23 mouse cellular contexts compared by ENCODE assay signal in the genomic region with DNA sequence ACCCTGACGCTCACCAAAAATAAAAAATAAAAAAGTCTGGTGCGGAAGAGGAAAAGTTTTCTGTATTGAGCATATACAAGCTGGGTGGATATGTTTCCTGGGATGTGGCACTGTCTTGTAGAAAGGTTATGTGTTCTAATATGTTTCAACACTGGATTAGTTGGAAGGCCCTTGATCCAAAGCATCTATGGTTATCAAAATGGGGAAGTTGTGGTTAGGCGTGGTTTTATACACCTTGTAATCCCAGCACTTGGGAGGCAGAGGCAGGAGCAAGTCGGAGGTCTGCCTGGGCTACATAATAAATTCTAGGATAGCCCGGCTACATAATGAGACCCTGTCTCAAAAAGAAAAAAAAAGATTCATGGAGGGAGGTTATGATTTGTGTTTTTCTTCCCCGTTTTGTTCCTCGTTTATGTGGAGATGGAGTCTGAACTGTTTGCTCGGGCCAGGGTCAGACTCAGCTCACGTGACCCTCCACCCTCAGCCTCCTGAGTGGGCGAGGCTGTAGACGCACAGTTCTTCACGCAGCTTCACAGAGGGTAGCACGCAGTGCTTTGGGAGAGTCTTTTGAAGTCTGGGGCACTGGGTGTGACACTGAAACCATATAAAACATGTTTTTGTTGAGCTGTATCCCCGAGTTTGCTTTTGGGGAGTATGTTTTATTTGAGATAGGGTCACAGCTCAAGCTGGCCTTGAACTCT. TPM values are rescaled to one million over a fixed set of nuclear protein-coding genes. Genes with fewer than 3 reads are reported as not detected.
"Had no signal": no experiment of that assay in that cellular context is flagged by ENCODE, and none has a peak within 500 bp of the region (broad histone marks: within the 10 kb centered on the region; RNA-seq: fewer than 3 reads in every experiment).

No protein-coding gene starts in this region.

- H3K9ac ChIP-seq: kidney, embryonic 15.5 days; limb, embryonic 13.5 days; liver, embryonic 12.5 days; liver, embryonic 15.5 days; lung, embryonic 15.5 days; midbrain, embryonic 12.5 days; midbrain, embryonic 15.5 days; neural tube, embryonic 13.5 days had no signal

- H3K4me1 ChIP-seq: kidney, embryonic 15.5 days; limb, embryonic 10.5 days; limb, embryonic 13.5 days; midbrain, embryonic 12.5 days; midbrain, embryonic 15.5 days; neural tube, embryonic 13.5 days had no signal

- H3K4me2 ChIP-seq: kidney, embryonic 15.5 days; limb, embryonic 13.5 days; liver, embryonic 12.5 days; liver, embryonic 15.5 days; lung, embryonic 15.5 days; midbrain, embryonic 12.5 days; midbrain, embryonic 15.5 days; neural tube, embryonic 13.5 days had no signal

- H3K27ac ChIP-seq: kidney, embryonic 15.5 days; limb, embryonic 10.5 days; limb, embryonic 13.5 days; liver, embryonic 12.5 days; liver, embryonic 15.5 days; lung, embryonic 15.5 days; midbrain, embryonic 12.5 days; midbrain, embryonic 15.5 days; neural tube, embryonic 13.5 days had no signal

- DNase-seq: kidney, postnatal 10 days; kidney, postnatal 36 days; layer of hippocampus, adult 9-11 months; liver; lung, adult 18-20 months; lung, postnatal 10 days; lung, postnatal 36 days; thymus, adult 18-20 months; thymus, postnatal 36 days had no signal

- H3K9me3 ChIP-seq: kidney, embryonic 15.5 days; limb, embryonic 10.5 days; limb, embryonic 13.5 days; liver, embryonic 12.5 days; liver, embryonic 15.5 days; lung, embryonic 15.5 days; midbrain, embryonic 12.5 days; midbrain, embryonic 15.5 days; neural tube, embryonic 13.5 days had no signal

- H3K4me3 ChIP-seq: kidney, embryonic 15.5 days; limb, embryonic 10.5 days; limb, embryonic 13.5 days; liver, embryonic 12.5 days; liver, embryonic 15.5 days; lung, embryonic 15.5 days; midbrain, embryonic 12.5 days; midbrain, embryonic 15.5 days; myocyte; neural tube, embryonic 13.5 days had no signal

- ATAC-seq: liver, embryonic 12.5 days; midbrain, embryonic 15.5 days had no signal

- H3K27me3 ChIP-seq: kidney, embryonic 15.5 days; limb, embryonic 13.5 days; liver, embryonic 12.5 days; liver, embryonic 15.5 days; lung, embryonic 15.5 days; midbrain, embryonic 12.5 days; midbrain, embryonic 15.5 days; neural tube, embryonic 13.5 days had no signal

RNA-seq across cellular contexts. Expression of a gene that starts 17.4 kb away (rescaled TPM):
- total RNA-seq: monocyte, adult 5-6 weeks had no signal

RNA-seq across cellular contexts. Expression of a gene that starts 26.9 kb away (rescaled TPM):
- total RNA-seq: monocyte, adult 5-6 weeks had no signal

RNA-seq across cellular contexts. Expression of a gene that starts 32.0 kb away (rescaled TPM):
- total RNA-seq: megakaryocyte-erythroid progenitor cell, adult 5-6 weeks; monocyte, adult 5-6 weeks; neutrophil, adult 5-6 weeks had no signal
- polyA plus RNA-seq: limb, embryonic 10.5 days; liver, embryonic 12.5 days; liver, embryonic 15.5 days; stomach, embryonic 16.5 days had no signal
